Mouse (Mus musculus): Measurements from ENCODE around the gene Dpep2nb. TPM values are rescaled to one million over a fixed set of nuclear protein-coding genes. Genes with fewer than 3 reads are reported as not detected.

Gene Dpep2nb
- polyA plus RNA-seq (2012; rRNA removed) = not detected in 2 replicates

GRCm38 (mm10) chr8:106005875-106006274 is at the start of gene Dpep2nb:
Gene Dpep2nb (minus strand): TSS chr8:106005975.

DNA sequence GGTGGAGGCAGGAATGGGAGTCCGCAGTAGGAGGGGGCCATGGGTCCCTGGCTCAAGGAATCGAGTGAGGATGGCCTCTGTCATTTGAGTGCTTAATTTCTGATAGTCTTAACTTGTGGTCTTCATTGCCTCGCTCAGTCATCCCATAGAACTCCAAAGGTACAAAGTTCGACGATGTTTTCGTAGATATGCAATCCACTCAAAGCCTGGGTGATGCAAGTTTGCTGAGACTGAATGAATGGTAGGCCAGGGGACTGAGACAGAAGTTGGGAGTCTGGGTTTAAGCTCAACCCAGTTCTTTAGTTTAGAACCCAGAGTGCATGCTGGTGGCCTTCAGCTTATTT is 5.8 kb upstream of the Dpep2nb start, which contains the start of gene Ddx28:
Gene Ddx28 (minus strand): TSS at position 240 of the 344 bp plus-strand sequence.

GRCm38 (mm10) chr8:105990856-105991387 is 14.9 kb downstream of the Dpep2nb start, which contains the start of gene Dus2:
Gene Dus2 (plus strand): TSS chr8:105991337.

DNA sequence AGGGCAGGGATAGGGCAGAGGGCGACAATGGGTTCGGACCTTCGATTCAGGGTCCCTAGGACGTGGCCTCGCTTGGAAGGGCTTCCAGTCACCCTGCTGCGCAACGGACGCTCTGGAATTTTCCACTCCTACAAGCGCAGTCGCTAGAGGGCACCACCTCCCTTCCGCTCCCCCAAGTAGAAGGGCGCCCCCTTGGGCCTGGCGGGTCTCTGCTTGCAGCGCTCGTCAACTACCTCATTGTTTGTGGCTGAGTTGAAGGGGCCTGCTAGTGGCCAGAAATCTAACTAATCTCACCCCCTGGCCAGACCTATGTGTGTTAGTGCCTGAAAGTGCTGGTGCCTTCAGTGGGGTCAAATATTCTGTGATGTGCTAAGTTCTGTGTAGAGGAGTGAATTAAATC is 26.4 kb downstream of the Dpep2nb start, which contains the start of gene Dpep3:
Gene Dpep3 (minus strand): TSS at position 105 of the 400 bp plus-strand sequence.

GRCm38 (mm10) chr8:105965905-105966341 is 39.9 kb downstream of the Dpep2nb start, which contains the start of gene Slc12a4:
Gene Slc12a4 (minus strand): TSS chr8:105966097.

Other genes starting within 250 kb of the Dpep2nb start
- gene Gfod2, start 247.3 kb downstream of the Dpep2nb start, polyA plus RNA-seq (2012; rRNA removed) = 51.1 and 52.5 TPM in 2 replicates
- 33.4 and 35.4 TPM in 2 replicates for gene Ranbp10, start 178.6 kb downstream of the Dpep2nb start, polyA plus RNA-seq (2012; rRNA removed)
- 0.51 and 0.74 TPM in 2 replicates for gene Tsnaxip1, start 178.2 kb downstream of the Dpep2nb start, polyA plus RNA-seq (2012; rRNA removed)
- gene Cenpt, start 152.7 kb downstream of the Dpep2nb start, polyA plus RNA-seq (2012; rRNA removed) = 101 and 102 TPM in 2 replicates
- 59.7 and 67.0 TPM in 2 replicates for gene Thap11, start 150.8 kb downstream of the Dpep2nb start, polyA plus RNA-seq (2012; rRNA removed)
- 236 and 293 TPM in 2 replicates for gene Nutf2, start 145.4 kb downstream of the Dpep2nb start, polyA plus RNA-seq (2012; rRNA removed)
- gene Edc4, start 125.1 kb downstream of the Dpep2nb start, polyA plus RNA-seq (2012; rRNA removed) = 76.2 and 83.8 TPM in 2 replicates
- 1.2 and 1.3 TPM in 2 replicates for gene Nrn1l, start 112.4 kb downstream of the Dpep2nb start, polyA plus RNA-seq (2012; rRNA removed)
- 19.6 and 25.0 TPM in 2 replicates for gene Pskh1, start 105.5 kb downstream of the Dpep2nb start, polyA plus RNA-seq (2012; rRNA removed)
- 6.8 and 7.4 TPM in 2 replicates for gene Ctrl, start 72.1 kb downstream of the Dpep2nb start, polyA plus RNA-seq (2012; rRNA removed)
- gene Psmb10, start 67.5 kb downstream of the Dpep2nb start, polyA plus RNA-seq (2012; rRNA removed) = 47.3 and 56.2 TPM in 2 replicates
- gene Lcat, start 62.6 kb downstream of the Dpep2nb start, polyA plus RNA-seq (2012; rRNA removed) = 2.5 and 4.5 TPM in 2 replicates
- 15.2 and 30.7 TPM in 2 replicates for gene Slc12a4, start 39.9 kb downstream of the Dpep2nb start, polyA plus RNA-seq (2012; rRNA removed)
- not detected in 2 replicates for gene Dpep3, start 26.5 kb downstream of the Dpep2nb start, polyA plus RNA-seq (2012; rRNA removed)
- gene Dus2, start 14.6 kb downstream of the Dpep2nb start, polyA plus RNA-seq (2012; rRNA removed) = 21.1 and 25.0 TPM in 2 replicates
- 13.3 and 13.7 TPM in 2 replicates for gene Ddx28, start 5.9 kb upstream of the Dpep2nb start, polyA plus RNA-seq (2012; rRNA removed)
- gene Nfatc3, start 52.9 kb upstream of the Dpep2nb start, polyA plus RNA-seq (2012; rRNA removed) = 11.4 and 13.4 TPM in 2 replicates
- gene Esrp2, start 131.0 kb upstream of the Dpep2nb start, polyA plus RNA-seq (2012; rRNA removed) = 0.27 and 4.7 TPM in 2 replicates
- gene Pla2g15, start 144.4 kb upstream of the Dpep2nb start, polyA plus RNA-seq (2012; rRNA removed) = 12.7 and 15.6 TPM in 2 replicates
- 50.0 and 55.4 TPM in 2 replicates for gene Slc7a6, start 162.9 kb upstream of the Dpep2nb start, polyA plus RNA-seq (2012; rRNA removed)
- gene Slc7a6os, start 205.0 kb upstream of the Dpep2nb start, polyA plus RNA-seq (2012; rRNA removed) = 48.8 and 51.3 TPM in 2 replicates
- gene Prmt7, start 205.0 kb upstream of the Dpep2nb start, polyA plus RNA-seq (2012; rRNA removed) = 37.7 and 42.5 TPM in 2 replicates

Data from central nervous system, embryonic 14 days (tissue).